Mouse (Mus musculus): ENCODE results near the gene Eef2kmt. TPM values are rescaled to one million over a fixed set of nuclear protein-coding genes. Genes with fewer than 3 reads are reported as not detected.
"Not testable (repeated sequence)": the region's sequence is repeated elsewhere in the genome, so short reads cannot be mapped to it uniquely, and the experiment has no call there.

Eef2kmt gene
- 10 to 100 TPM; 37.1 to 44.0 TPM for polyA plus RNA-seq (2017; shearing (Covaris generic))

DNA sequence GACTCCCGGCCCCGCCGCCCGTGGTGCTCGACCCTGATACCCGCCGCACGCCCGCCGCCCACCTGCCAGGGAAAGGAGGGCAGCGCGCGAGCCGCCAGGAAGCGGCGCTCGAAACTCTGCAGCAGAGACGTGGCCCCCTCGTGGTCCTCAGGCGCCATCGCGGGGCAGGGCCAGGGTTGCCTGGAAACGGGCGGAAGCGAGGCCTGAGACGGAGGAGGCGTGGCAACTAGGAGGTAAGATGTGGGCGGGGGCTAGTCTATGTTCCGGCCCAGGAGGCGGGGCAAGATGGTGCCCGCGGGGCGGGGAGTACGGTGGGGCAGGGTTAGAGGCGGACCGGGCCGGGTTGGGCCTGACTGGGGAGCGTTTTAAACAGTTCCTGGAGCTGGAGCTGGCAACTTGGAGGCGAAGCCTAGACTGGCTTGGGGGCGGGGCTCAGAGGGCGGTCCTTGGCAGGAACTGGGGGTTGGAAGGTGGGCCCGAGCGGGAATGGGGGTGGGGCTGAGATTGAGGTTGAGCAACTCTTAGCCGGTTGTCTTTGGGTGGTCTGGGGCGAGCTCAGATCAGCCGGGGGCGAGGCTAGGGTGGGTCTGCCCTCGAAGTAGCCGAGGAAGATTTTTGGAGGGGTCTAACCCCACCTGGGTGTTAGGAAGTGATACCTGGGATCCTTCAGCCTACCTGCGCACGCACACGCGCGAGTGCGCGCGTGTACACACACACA lies at the start of gene Eef2kmt:
Eef2kmt (minus strand) TSS at position 205 of the 718 bp plus-strand sequence.
- ATAC-seq: peak; percentile 89

DNA sequence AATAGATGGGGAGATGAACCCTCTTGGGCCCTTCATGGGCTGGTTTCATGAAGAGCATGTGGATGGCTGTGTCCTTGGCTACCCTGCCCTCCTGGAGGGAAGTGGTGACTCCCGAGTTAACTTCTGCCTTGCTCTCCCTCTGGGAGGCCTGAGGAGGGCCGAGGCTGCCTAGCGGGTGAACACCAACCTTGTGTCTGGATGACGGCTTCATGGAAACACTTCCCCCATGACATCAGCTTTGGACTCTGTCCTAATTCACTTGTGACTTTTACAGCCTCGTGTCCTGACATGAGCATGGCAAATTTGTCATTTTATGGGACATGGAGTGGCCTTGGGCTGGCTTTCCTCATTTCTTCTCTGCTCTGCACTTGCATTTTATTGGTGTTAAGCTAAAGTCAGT lies 39.5 kb upstream of the Eef2kmt start:
- ATAC-seq: no peak

DNA sequence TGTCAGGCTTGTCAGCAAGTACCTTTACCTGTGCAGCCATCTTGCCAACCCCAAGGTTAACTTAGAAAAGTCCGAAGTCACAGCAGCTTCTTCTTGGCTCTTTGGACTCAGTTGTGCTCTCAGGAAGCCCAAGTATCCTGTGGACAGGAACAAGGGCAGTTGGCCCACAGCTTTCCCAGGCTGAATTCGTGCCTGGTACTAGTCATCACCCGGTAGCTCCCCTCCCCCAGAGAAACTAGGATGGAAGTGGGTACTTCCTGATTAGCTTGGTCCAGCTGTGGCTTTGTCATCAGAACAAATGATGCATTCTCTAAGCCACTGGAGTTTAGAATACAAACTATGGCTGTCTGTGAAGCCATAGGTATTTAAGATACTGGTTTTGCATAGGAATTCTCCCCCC lies 29.6 kb upstream of the Eef2kmt start:
- ATAC-seq: no peak

- no peak for ATAC-seq
Observed at GRCm38 (mm10) chr16:5282686-5283085, 26.9 kb upstream of the Eef2kmt start.

DNA sequence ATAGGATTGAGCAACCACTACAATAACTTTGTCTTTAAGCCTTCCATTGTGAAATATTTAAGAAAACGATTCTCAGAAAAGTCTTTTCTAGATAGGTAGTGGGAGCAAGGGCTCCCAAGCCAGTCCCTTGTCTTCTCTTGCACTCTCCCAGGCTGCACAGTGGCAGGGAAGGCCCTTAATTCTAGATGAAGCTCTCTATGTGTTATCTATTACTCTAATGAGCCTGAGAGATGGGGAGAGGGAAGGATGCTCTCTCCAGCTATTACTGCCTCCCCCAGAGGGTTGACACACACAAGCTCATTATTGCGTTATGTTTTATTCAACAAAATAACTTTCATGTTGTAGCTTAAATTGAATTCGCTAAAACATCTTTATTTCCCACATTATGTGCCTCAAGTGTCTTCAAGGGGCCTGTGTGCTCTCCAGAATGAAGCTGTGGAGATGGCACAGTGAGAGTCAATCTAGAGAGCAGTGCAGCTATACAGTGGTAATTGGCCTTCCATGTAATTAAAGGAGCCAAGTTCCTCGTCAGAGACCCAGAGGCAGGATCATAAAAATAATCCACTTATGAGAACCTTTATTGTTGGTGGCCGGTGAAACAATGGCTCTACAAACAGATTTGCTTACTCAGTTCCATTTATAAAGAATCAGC lies 23.9 kb upstream of the Eef2kmt start:
- no peak for ATAC-seq

DNA sequence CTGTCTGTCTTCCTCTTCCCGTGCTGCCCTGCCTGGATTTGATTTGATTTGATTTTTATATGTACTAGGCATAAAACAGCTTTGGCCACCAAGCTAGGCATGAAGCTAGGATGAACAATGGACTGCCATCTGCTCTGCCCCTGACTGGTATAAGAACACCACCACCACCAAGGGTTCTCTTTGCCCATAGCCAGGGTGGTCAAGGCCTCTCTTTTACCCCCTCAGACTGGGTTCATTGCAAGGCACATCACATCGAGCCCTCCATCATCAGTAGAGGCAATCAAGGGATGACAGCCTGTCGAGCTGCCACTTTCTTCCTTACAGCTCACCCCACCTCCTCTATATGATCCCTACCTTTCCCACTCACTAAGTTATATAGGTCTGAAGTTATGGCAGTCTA lies 16.6 kb upstream of the Eef2kmt start:
- no peak for ATAC-seq

- no peak for ATAC-seq
Observed at GRCm38 (mm10) chr16:5271411-5272035, 15.7 kb upstream of the Eef2kmt start.

DNA sequence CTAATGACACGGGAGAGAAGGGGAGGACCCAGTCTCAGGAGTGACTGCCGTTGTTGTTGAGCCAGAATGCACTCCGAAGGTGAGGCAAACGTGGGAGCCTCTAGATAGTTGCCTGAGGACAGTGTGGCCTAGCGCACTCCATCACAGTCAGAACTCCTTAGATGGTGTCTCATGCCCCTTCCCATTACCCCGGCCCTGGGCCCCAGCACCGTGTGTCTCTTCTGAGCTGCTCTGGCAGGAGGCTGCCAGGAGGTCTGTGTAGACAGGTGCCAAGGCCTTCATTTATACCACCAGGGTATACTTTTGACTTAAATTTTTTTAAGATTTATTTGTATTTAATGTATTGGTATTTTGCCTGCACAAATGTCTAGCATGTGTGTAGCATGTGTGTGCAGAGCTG lies 8.1 kb upstream of the Eef2kmt start:
- ATAC-seq: no peak

GRCm38 (mm10) chr16:5263156-5263555 lies 7.4 kb upstream of the Eef2kmt start:
- ATAC-seq: no peak

DNA sequence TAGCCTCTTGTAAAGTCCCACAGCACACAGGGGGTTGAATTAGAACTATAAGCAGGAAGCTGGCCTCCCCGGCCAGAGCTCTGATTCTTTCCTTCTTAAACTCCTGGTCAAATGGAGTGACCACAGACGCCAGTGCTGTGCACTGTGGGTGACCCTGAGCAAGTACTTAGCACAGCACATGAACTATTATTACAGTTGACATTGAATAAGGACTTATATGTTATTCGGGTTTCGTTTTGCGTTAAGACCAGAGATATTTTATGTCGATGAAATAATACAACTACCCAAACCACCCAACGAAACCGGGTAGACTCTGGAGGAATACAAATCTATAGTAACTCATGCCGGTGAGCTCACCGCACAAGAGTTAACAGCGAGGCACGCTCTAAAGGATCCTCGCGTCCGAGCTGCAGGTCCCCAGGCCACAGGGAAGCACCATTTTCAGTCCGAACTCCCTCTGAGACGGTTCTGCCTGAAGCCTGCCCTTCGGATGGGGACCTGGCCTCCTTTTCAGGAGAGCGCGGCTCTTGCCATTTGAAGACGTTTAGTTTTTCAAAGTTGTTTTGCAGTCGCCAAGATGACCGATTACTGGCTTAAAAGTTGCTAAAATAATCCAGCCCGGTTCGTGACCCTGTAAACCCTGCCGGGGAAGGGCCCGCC lies 572 bp downstream of the Eef2kmt start:
- no peak for ATAC-seq

DNA sequence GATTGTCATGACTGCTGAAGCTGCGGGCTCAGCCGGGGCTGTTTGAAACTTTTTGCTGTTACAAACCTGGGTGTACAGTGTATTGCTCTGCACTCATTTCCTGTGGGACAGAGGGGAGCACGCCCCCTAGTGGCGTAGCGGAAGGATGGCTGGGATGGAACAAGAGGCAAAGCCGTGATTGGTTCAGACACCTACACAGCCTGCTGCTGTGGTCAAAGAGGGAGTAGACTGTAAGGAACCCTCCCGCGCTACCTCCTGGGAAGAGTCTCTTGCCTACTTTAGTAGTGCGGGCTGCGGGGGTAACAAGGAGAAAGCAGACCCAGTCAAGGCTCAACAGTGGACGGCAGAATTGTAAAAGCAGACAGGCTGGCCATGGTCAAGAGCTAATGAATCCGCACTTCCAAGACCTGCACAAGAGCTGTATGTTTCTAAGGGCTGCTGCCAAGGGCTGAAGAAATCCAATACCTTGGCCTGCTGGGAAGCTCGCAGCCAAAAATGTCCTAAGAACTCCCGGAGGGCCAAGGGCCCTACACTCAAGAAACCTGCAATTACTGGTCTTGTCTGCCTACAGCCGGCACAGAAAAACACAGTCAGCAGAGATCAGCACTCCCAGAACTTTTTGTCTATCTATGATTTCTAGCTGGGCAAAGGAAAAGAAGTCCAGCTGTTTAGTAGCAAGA lies 1.3 kb downstream of the Eef2kmt start:
- peak; percentile 74 for ATAC-seq

DNA sequence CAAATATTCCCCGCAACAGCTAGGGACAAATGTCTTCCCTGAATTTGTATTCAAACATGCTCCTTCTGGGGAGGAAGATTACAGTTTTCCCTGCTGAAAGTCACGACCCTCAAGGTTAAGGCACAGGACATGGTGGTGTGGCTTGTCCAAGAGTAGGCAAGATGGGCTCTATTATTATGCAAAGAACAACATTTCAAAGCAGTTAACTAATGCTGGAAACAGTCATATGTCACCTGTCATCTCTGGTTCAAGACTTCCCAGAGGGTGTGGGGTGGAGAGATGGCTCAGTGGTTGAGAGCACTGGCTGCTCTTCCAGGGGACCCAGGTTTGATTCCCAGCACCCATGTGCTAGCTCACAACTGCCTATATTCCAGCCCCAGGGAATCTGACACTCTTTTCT lies 3.5 kb downstream of the Eef2kmt start:
- ATAC-seq: no peak

DNA sequence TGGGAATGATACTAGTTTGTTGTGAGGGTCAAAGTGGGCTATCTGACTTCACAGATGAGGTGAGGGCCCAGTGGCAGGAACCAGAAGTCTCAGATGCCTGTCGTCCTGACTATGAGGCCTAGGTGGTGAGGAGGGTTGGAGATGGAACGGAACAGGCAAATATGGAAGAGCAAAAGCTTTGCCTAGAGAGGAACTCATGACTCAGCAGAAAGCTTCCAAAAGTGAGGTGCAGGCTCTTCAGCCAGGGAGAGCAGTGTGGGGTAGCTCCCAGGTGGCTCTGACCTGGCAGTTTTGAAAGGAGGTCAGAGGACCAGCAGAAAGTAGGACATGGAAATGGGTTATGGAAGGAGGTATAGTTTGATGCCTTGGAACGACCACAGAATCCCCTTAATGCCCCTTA lies 4.9 kb downstream of the Eef2kmt start:
- no peak for ATAC-seq

- ATAC-seq: peak; percentile 75
Observed at GRCm38 (mm10) chr16:5244411-5244810, 11.4 kb downstream of the Eef2kmt start.

DNA sequence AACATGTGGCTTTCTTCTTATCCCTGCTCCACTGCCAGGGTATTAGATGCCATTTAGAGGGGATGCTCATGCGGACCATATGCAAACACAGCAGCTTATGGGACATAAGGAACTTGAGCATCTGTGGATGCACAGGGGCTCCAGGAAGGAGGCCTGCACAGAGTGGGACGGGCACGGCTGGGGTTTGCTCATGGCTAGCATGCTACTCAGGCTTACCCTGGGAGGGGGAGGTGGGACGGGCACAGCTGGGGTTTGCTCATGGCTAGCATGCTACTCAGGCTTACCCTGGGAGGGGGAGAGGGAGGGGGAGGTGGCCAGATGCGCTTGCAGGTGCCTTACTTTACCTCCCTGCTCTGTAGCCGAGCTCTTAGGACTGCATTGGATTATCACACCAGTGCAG lies 12.9 kb downstream of the Eef2kmt start:
- no peak for ATAC-seq

- ATAC-seq: no peak
Observed at GRCm38 (mm10) chr16:5242355-5242754, 13.4 kb downstream of the Eef2kmt start.

DNA sequence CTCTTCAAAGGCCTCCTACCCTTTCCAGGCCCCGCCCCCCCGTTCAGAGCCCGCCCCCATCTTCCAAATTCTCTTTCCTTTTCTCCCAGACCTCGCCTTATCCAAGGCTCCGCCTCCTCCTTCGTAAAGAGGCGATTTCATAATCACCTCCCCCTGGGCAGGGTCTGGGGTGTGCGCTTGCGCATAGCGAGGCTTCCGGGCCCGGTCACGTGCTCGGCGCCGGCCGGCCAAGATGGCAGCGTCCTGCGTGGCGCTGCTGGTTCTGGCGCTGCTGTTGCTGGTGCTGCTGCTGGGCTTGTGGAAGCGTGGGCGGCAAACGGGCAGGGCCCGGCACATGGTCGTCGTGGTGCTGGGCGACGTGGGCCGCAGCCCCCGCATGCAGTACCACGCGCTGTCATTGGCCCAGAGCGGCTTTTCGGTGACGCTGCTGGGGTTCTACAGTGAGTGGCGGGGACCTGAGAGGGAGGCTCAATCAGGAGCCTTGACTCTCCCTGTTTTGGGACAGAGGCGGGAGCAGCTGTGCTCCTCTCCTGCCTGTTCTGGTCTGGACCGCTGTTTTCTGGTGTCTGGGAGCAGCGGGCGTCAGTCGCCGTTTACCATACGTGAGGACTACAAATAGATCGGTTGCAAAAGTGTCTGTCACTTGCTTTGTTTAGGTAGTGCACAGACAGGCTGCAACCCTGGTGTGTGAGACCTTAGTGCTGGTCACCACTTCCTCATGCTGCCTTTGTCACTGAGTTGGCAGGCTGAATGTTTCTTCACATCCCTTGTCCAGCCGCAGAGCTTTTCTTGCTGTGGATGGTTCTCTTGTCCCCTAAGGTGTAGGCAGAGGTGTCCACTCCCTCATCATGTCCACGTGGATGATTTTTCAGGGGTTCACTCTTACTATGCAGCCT lies 22.1 kb downstream of the Eef2kmt start, which contains the start of gene Alg1:
Alg1 (plus strand) TSS at position 204 of the 896 bp plus-strand sequence.
- ATAC-seq: peak; percentile 92

- no peak for ATAC-seq
Observed at GRCm38 (mm10) chr16:5232982-5233381, 22.8 kb downstream of the Eef2kmt start.

DNA sequence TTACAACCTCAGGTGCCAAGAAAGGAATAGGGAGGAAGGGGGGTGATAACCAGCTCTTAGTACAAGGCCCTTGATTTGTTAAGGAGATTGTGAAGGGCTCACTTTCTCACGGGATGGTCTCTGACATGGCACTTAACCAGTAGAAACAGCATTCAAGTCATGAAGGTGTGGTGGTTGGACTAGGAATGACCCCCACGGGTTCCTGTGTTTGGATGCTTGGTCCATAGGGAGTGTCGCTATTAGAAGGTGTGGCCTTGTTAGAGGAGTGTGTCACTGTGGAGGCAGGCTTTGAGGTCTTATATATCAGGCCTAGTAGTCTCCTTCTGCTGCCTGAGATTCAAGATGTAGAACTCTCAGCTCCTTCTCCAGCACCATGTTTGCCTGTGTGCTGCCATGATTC lies 27.7 kb downstream of the Eef2kmt start:
- not testable (repeated sequence) for ATAC-seq

- ATAC-seq: not testable (repeated sequence)
Observed at GRCm38 (mm10) chr16:5227501-5227900, 28.3 kb downstream of the Eef2kmt start.

DNA sequence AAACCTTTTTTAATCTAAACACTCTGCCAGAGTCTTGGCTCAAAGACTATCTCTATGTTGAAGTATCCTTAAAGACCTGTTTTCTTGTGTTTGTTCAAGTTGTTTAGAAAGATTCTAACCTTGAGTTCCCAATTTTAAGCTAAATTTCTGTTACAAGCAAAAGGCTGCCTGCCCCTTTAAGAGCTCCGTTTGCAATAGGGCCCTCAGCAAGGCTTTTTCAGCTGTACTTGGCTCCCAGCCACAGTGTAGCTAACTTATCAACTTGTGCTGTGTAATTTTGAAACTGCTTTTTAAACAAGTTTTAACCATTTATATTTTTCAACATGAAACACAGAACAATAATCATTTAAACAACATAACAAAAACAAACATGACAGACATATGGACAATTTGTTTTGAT lies 29.2 kb downstream of the Eef2kmt start:
- ATAC-seq: not testable (repeated sequence)

- ATAC-seq: no peak
Observed at GRCm38 (mm10) chr16:5222140-5222539, 33.6 kb downstream of the Eef2kmt start, which contains the start of gene AU021092. TSS of gene AU021092 (minus strand) at chr16:5222299.

Measured in activated CD4-positive, CD25-positive, alpha-beta regulatory T cell, adult 4 months (primary cell).